Mouse (Mus musculus) frontal cortex, postnatal 25 days (tissue): ENCODE results near the gene Tmem161a.

Experiments used
- DNase-seq, 2 experiments: peaks; one replicate each; pipeline ENCODE4 v3.0.0; 2022; ENCODE audit warnings: low spot score in 2 of 2

Tmem161a gene

GRCm38 (mm10) chr8:70172043-70172681, at the start of gene Tmem161a:
Gene Tmem161a, plus strand, starts transcription at chr8:70172356.
- peak; percentile 78 to 90 for DNase-seq

GRCm38 (mm10) chr8:70122863-70123262, 49.3 kb upstream of the Tmem161a start:
- no peak for DNase-seq

GRCm38 (mm10) chr8:70124992-70125391, 47.2 kb upstream of the Tmem161a start:
- DNase-seq = no peak

GRCm38 (mm10) chr8:70128435-70128834, 43.7 kb upstream of the Tmem161a start:
- peak in 1 of 2 experiments; percentile 42 for DNase-seq

GRCm38 (mm10) chr8:70129309-70129952, 42.7 kb upstream of the Tmem161a start:
- DNase-seq = peak; percentile 40 to 48

GRCm38 (mm10) chr8:70130066-70130465, 42.1 kb upstream of the Tmem161a start:
- DNase-seq = no peak

GRCm38 (mm10) chr8:70131166-70131883, 40.8 kb upstream of the Tmem161a start, which contains the start of gene Nr2c2ap:
Gene Nr2c2ap, plus strand, starts transcription at chr8:70131333.
- peak; percentile 44 to 69 for DNase-seq

GRCm38 (mm10) chr8:70134086-70134485, 38.1 kb upstream of the Tmem161a start:
- no peak for DNase-seq

- DNase-seq = no peak
Observed at GRCm38 (mm10) chr8:70134931-70135330, 37.2 kb upstream of the Tmem161a start.

- DNase-seq = no peak
Observed at GRCm38 (mm10) chr8:70136591-70136990, 35.6 kb upstream of the Tmem161a start.

GRCm38 (mm10) chr8:70137890-70138289, 34.3 kb upstream of the Tmem161a start:
- DNase-seq = no peak

- DNase-seq = peak; percentile 93 to 95
Observed at GRCm38 (mm10) chr8:70139026-70139857, 32.9 kb upstream of the Tmem161a start, which contains the start of the genes Rfxank, Borcs8 and Mef2b. Gene Rfxank, minus strand, starts transcription at chr8:70139154. Gene Borcs8, plus strand, starts transcription at chr8:70139499. Gene Mef2b, plus strand, starts transcription at chr8:70139711.

- no peak for DNase-seq
Observed at GRCm38 (mm10) chr8:70139981-70140380, 32.2 kb upstream of the Tmem161a start.

- DNase-seq = no peak
Observed at GRCm38 (mm10) chr8:70147678-70148607, 24.2 kb upstream of the Tmem161a start.

- no peak for DNase-seq
Observed at GRCm38 (mm10) chr8:70150158-70150557, 22.0 kb upstream of the Tmem161a start.

GRCm38 (mm10) chr8:70152537-70153257, 19.5 kb upstream of the Tmem161a start:
- peak in 1 of 2 experiments; percentile 22 for DNase-seq

- DNase-seq = no peak
Observed at GRCm38 (mm10) chr8:70157240-70157800, 14.8 kb upstream of the Tmem161a start.

- DNase-seq = peak; percentile 28 to 57
Observed at GRCm38 (mm10) chr8:70158069-70158853, 13.9 kb upstream of the Tmem161a start.

- DNase-seq = no peak
Observed at GRCm38 (mm10) chr8:70159211-70159610, 12.9 kb upstream of the Tmem161a start.
